In the genomic region with DNA sequence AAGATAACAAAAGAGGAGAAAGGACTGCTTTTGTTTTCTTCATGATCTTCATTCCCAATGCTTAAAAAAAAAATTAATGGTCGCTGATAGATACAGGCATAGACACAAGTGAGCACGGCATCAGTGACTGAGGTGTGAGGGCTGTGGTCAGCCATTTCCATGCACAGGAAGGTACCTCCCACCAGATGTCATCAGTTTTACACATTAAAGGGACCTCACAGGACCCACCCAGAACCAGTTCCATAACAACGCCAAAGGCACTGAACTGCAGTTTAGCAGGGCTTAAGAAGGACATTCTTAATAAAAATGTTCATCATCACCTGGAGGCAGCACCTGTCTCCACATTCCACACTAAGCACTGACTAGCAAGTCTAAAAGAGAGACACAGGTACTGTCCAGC, we compare ENCODE assay signal across 25 mouse cellular contexts. TPM values are rescaled to one million over a fixed set of nuclear protein-coding genes. Genes with fewer than 3 reads are reported as not detected.
A peak's percentile ranks its signal among the peaks of the same experiment; 100 is the strongest.
DNase-seq lines count a peak whose midpoint lies in the region; ATAC-seq lines count a peak whose summit lies in the region.
"Had no signal": no experiment of that assay in that cellular context is flagged by ENCODE, and none has a peak within 500 bp of the region (broad histone marks: within the 10 kb centered on the region; RNA-seq: fewer than 3 reads in every experiment).

No protein-coding gene starts in this region.

- no peak overlapping the region for H3K4me2 ChIP-seq in midbrain, embryonic 11.5 days
- no peak overlapping the region for H3K4me2 ChIP-seq in midbrain, embryonic 16.5 days (ENCODE audit: low read length)
- no peak overlapping the region for H3K4me2 ChIP-seq in hindbrain, embryonic 12.5 days (replicated peaks)
- H3K4me2 ChIP-seq: embryonic facial prominence, embryonic 12.5 days; forebrain, embryonic 13.5 days had no signal

- H3K9me3 ChIP-seq in midbrain, embryonic 11.5 days (ENCODE audit: control insufficient read depth, low read length), result no peaks in the 10 kb centered on the region
- H3K9me3 ChIP-seq in midbrain, embryonic 16.5 days (replicated peaks; ENCODE audit: control insufficient read depth, low read length, poor library complexity, severe bottlenecking), result no peaks in the 10 kb centered on the region
- no peaks in the 10 kb centered on the region for H3K9me3 ChIP-seq in hindbrain, embryonic 12.5 days (replicated peaks)
- H3K9me3 ChIP-seq: embryonic facial prominence, embryonic 10.5 days; embryonic facial prominence, embryonic 12.5 days; forebrain, embryonic 13.5 days; G1E had no signal

- no peak overlapping the region for H3K27ac ChIP-seq in midbrain, embryonic 11.5 days (ENCODE audit: low read depth, low read length)
- H3K27ac ChIP-seq in midbrain, embryonic 16.5 days (ENCODE audit: low read length), result no peak overlapping the region
- H3K27ac ChIP-seq in hindbrain, embryonic 12.5 days, result no peak overlapping the region
- H3K27ac ChIP-seq: embryonic facial prominence, embryonic 10.5 days; embryonic facial prominence, embryonic 12.5 days; forebrain, embryonic 13.5 days had no signal

- H3K4me3 ChIP-seq in midbrain, embryonic 11.5 days (ENCODE audit: low read depth, low read length), result no peak overlapping the region
- no peak overlapping the region for H3K4me3 ChIP-seq in midbrain, embryonic 16.5 days (ENCODE audit: low read depth, low read length)
- no peak overlapping the region for H3K4me3 ChIP-seq in hindbrain, embryonic 12.5 days
- H3K4me3 ChIP-seq: embryonic facial prominence, embryonic 10.5 days; embryonic facial prominence, embryonic 12.5 days; forebrain, embryonic 13.5 days had no signal

- H3K9ac ChIP-seq in midbrain, embryonic 11.5 days (ENCODE audit: low read length), result no peak overlapping the region
- H3K9ac ChIP-seq in midbrain, embryonic 16.5 days (ENCODE audit: low read depth, low read length), result no peak overlapping the region
- no peak overlapping the region for H3K9ac ChIP-seq in hindbrain, embryonic 12.5 days
- H3K9ac ChIP-seq: embryonic facial prominence, embryonic 12.5 days; forebrain, embryonic 13.5 days had no signal

- DNase-seq in midbrain, embryonic 11.5 days (ENCODE audit: low spot score, missing footprints), result peak; percentile 8
- peak; percentile 45 for DNase-seq in R1 (ENCODE audit: low read depth, low spot score)
- no peak for DNase-seq in spleen, postnatal 4 days (ENCODE audit: low spot score in 2 of 2)
- DNase-seq: adrenal gland, adult 8-10 months; adrenal gland, postnatal 25 days; B cell, adult 2 months; cerebellum, adult 11-12 months; cerebellum, adult 2 months; cerebellum, adult 9-10 months; cerebellum, postnatal 10 days; cerebellum, postnatal 25 days had no signal

- H3K4me1 ChIP-seq in midbrain, embryonic 11.5 days (ENCODE audit: control insufficient read depth, insufficient read depth, low read length), result no peaks in the 10 kb centered on the region
- H3K4me1 ChIP-seq in midbrain, embryonic 16.5 days (ENCODE audit: control insufficient read depth, insufficient read depth, low read length), result no peaks in the 10 kb centered on the region
- no peaks in the 10 kb centered on the region for H3K4me1 ChIP-seq in hindbrain, embryonic 12.5 days
- H3K4me1 ChIP-seq: embryonic facial prominence, embryonic 10.5 days; embryonic facial prominence, embryonic 12.5 days; forebrain, embryonic 13.5 days had no signal

- no peaks in the 10 kb centered on the region for H3K36me3 ChIP-seq in midbrain, embryonic 11.5 days (ENCODE audit: control insufficient read depth, insufficient read depth, low read length)
- no peaks in the 10 kb centered on the region for H3K36me3 ChIP-seq in midbrain, embryonic 16.5 days (ENCODE audit: control insufficient read depth, insufficient read depth, low read length)
- no peaks in the 10 kb centered on the region for H3K36me3 ChIP-seq in hindbrain, embryonic 12.5 days
- H3K36me3 ChIP-seq: embryonic facial prominence, embryonic 10.5 days; embryonic facial prominence, embryonic 12.5 days; G1E had no signal

- 75% methylated on average over 3 of the region's 3 CpGs for WGBS in midbrain, embryonic 11.5 days
- WGBS in midbrain, embryonic 16.5 days, result 68% methylated on average over 3 of the region's 3 CpGs
- 65% methylated on average over 3 of the region's 3 CpGs for WGBS in hindbrain, embryonic 12.5 days

- ATAC-seq in midbrain, embryonic 11.5 days (ENCODE audit: low FRiP score), result no peak
- no peak for ATAC-seq in midbrain, embryonic 16.5 days
- peak; percentile 62; the same call in 1 of the 2 replicates for ATAC-seq in megakaryocyte, adult 5-6 weeks (ENCODE audit: poor library complexity, severe bottlenecking)
- no peak for ATAC-seq in hindbrain, embryonic 12.5 days (ENCODE audit: low FRiP score)
- ATAC-seq in cerebellum, adult (ENCODE audit: insufficient number of reproducible peaks, low FRiP score, low TSS enrichment), result no peak
- ATAC-seq: activated CD4-positive, CD25-positive, alpha-beta regulatory T cell, adult 4 months; CD4-positive, CD25-positive, alpha-beta regulatory T cell, adult 4 months; forebrain, embryonic 13.5 days; forebrain, embryonic 16.5 days; Patski had no signal

- H3K27me3 ChIP-seq in midbrain, embryonic 11.5 days (ENCODE audit: control insufficient read depth, insufficient read depth, low read length), result no peaks in the 10 kb centered on the region
- no peaks in the 10 kb centered on the region for H3K27me3 ChIP-seq in midbrain, embryonic 16.5 days (ENCODE audit: control insufficient read depth, insufficient read depth, low read depth, low read length)
- no peaks in the 10 kb centered on the region for H3K27me3 ChIP-seq in hindbrain, embryonic 12.5 days
- H3K27me3 ChIP-seq: forebrain, embryonic 13.5 days had no signal

RNA-seq across cellular contexts. Expression of gene Spr, which starts 10.1 kb away (rescaled TPM):
- 41.1 and 45.5 TPM in 2 replicates for polyA plus RNA-seq in midbrain, embryonic 11.5 days (2014; fragmentation: Nextera tagmentation; extraction: Ambion mirVana)
- polyA plus RNA-seq in midbrain, embryonic 16.5 days (2015; fragmentation: Nextera tagmentation; extraction: Ambion mirVana), result 25.3 and 28.7 TPM in 2 replicates
- 14.9 and 16.4 TPM in 2 replicates for total RNA-seq in megakaryocyte, adult 5-6 weeks (2015)
- total RNA-seq in megakaryocyte, adult 5-6 weeks (2017), result 19.8 and 20.2 TPM in 2 replicates
- 23.3 and 31.2 TPM in 2 replicates for polyA plus RNA-seq in hindbrain, embryonic 12.5 days (2016; fragmentation: Nextera tagmentation; extraction: Ambion mirVana)

RNA-seq across cellular contexts. Expression of gene Emx1, which starts 39.6 kb away (rescaled TPM):
- polyA plus RNA-seq in midbrain, embryonic 11.5 days (2014; fragmentation: Nextera tagmentation; extraction: Ambion mirVana), result 2.7 and 3.6 TPM in 2 replicates
- polyA plus RNA-seq in midbrain, embryonic 16.5 days (2015; fragmentation: Nextera tagmentation; extraction: Ambion mirVana), result 0.75 and 1.2 TPM in 2 replicates
- not detected in 2 replicates for total RNA-seq in megakaryocyte, adult 5-6 weeks (2015)
- total RNA-seq in megakaryocyte, adult 5-6 weeks (2017), result not detected in 2 replicates
- 0.27 TPM in 1 of 2 replicates, not detected in the other for polyA plus RNA-seq in hindbrain, embryonic 12.5 days (2016; fragmentation: Nextera tagmentation; extraction: Ambion mirVana)
- total RNA-seq: adrenal gland, adult 18-20 months; adrenal gland, adult 8-10 months; adrenal gland, postnatal 25 days; CH12.LX; G1E had no signal
- polyA plus RNA-seq: activated CD4-positive, CD25-positive, alpha-beta regulatory T cell, adult 4 months; CD4-positive, CD25-positive, alpha-beta regulatory T cell, adult 4 months; G1E; Patski had no signal

Comparison
In these comparisons a context has a peak if more than half of its experiments do, and no peak if none do; other contexts are left out.
1. DNase-seq: peak in midbrain, embryonic 11.5 days (single experiment) and R1 (single experiment); none in spleen, postnatal 4 days (0 of 2).